Mouse (Mus musculus): ENCODE data around the gene Gm4907. TPM values are rescaled to one million over a fixed set of nuclear protein-coding genes. Genes with fewer than 3 reads are reported as not detected.

Gene Gm4907
- not detected for polyA plus RNA-seq (2014; fragmentation: Illumina TruSeq; extraction: RNeasy Lipid Tissue Mini Kit (QIAGEN cat#74804); ENCODE audit: low read depth, low replicate concordance)

DNA sequence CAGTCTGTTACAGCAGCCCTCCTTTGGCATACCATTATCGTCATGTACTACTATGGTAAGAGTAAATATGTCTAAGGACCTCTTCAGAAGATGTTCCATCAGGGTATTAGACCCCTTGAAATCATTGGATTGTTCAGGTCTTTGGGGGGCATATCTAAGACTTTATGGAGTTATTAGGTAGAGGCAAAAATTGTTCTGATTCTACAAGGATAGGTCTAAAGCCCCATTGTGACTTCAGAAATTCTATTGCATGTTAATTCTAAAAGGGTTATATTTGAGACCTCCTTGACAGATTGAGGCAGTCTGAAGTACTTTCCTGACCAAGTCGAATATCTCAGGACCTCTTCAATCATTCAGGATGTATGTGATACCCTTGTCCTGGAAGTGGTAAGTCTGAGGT is at the start of gene Gm4907:
TSS of gene Gm4907 (plus strand) at position 301 of the 400 bp plus-strand sequence.

Other genes with a start within 250 kb of the Gm4907 start
- 16.5 TPM for gene Wdr44, start 189.5 kb upstream of the Gm4907 start, polyA plus RNA-seq (2014; fragmentation: Illumina TruSeq; extraction: RNeasy Lipid Tissue Mini Kit (QIAGEN cat#74804); ENCODE audit: low read depth, low replicate concordance)
- not detected for gene Gm4985, start 76.4 kb downstream of the Gm4907 start, polyA plus RNA-seq (2014; fragmentation: Illumina TruSeq; extraction: RNeasy Lipid Tissue Mini Kit (QIAGEN cat#74804); ENCODE audit: low read depth, low replicate concordance)